Mouse (Mus musculus) CD4-positive, CD25-positive, alpha-beta regulatory T cell, adult 4 months (primary cell): ENCODE results near the gene Brd1. TPM values are rescaled to one million over a fixed set of nuclear protein-coding genes. Genes with fewer than 3 reads are reported as not detected.

Experiments used
- ATAC-seq: one replicate; pipeline ENCODE4 v1.8.0; 2017
- polyA plus RNA-seq, 2 experiments: library from polyadenylated mRNA; unstranded; fragments of 100-300 nt; shearing (Covaris generic); gene quantifications; one replicate each; pipeline ENCODE4 v1.2.1; 2017

The Brd1 gene
- polyA plus RNA-seq, 2 experiments from 2014 or later = 19.2 to 19.6 TPM

DNA sequence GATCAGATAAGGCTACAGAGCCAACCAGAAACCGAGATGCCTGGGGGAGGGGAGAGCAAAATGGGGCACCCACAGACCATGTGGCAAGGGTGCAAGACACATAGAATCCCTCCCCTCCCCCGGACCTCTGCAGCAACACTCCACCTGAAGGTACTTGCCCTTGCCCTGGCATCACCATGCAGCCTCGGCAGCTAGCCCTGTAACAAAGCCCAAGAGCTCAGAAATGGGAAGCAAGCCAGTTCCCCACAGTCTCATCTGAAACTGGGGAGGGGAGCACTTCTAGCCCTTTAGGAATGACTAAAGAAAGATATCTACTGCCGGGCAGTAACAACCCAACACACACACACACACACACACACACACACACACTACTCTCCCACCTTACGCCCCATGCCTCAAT, 53.1 kb downstream of the Brd1 start:
- ATAC-seq = no peak

DNA sequence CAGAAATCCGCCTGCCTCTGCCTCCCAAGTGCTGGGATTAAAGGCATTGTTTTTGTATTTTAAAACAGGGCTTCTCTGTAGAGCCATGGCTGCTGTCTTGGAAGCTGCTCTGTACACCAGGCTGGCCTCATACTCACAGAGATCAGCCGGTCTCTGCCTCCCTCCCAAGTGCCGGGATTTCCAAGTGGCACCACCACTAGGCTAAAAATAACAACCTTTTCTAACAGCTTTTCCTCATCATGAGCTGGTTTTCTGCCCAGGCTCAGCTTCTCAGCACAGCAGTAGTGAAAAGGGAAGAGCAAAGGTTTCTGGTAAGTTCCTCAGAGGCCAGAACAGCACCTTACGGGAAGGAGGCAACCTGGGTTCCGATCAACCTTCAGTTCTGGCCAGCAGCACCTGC, 56.5 kb downstream of the Brd1 start:
- ATAC-seq = no peak

- no peak for ATAC-seq
Observed at GRCm38 (mm10) chr15:88675998-88676397, 58.0 kb downstream of the Brd1 start.

GRCm38 (mm10) chr15:88668693-88669092, 65.3 kb downstream of the Brd1 start:
- no peak for ATAC-seq

DNA sequence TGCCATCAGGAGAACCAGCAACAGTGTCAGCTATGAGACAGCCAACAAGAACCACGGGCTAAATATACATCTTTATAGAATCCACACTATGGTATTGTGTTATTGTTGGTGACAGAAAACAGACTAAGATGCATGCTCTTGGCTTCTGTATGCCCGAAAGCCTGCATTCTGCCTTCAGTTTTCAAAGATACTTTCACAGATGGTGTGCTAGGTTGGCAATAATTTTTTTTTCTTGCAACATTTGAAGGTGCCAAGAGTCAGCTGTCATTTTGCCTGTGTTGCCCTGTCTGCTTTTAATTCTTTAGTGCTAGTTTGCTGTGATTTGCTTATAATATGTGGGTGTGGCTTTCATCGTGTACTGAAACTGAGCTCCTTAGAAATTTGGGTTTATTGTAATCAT, 66.4 kb downstream of the Brd1 start:
- ATAC-seq = no peak

DNA sequence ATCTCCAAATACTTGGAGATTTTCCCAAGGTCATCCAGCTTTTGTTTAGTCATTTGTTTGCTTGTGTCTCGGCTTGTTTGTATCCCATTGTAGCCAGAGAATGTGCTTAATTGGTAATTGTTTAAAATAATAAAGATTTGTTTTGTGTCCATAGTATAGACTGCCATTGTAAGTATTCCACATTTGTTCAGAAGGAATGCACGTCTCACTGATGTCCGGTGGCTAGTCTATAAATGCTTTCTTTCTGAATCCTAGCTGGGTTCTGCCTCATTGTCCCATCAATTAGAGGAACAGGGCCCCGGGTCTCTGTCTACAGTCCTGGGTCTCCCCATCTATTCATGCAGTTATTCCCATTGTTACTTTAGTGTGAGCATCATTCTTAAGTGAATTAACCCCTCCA, 68.2 kb downstream of the Brd1 start:
- no peak for ATAC-seq

- ATAC-seq = no peak
Observed at GRCm38 (mm10) chr15:88663041-88663440, 71.0 kb downstream of the Brd1 start.

- ATAC-seq = no peak
Observed at GRCm38 (mm10) chr15:88662111-88662850, 71.8 kb downstream of the Brd1 start.

DNA sequence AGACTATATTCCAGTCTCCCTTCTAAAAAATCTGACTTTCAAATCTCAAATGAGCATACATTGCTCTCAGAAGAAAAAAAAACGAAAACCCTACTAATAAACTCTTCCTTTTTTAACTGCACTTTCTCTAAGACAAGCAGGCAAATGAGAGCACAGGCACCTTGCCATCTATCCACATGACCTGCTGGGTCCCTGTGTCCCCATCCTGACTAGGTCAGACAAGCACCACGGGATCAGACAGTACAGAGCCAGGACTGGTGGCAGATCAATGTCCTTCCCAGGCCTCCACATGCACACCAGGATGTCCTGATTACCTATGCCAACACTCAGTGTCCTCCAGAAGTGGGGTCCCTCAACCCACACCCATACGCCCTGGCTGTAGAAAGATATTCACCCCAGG, 72.4 kb downstream of the Brd1 start:
- ATAC-seq = no peak

DNA sequence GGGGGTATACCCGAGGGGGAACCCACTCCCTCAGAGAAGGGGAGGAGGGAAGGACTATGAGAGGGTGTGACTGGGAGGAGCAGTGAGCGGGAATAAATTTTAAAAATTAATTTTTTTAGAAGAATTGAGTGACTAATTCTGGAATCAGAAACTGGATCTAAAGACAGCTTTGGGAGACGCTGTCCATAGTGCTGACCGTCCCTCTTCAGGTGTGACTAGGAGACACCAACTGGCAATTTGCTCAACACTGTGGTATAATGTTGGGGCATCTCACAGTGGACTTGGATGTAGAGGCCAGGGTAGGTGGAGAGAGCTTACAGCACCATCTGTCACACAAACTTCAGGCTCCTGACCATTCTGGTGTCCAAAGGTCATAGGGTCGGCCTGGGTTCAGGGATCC, 82.0 kb downstream of the Brd1 start:
- ATAC-seq = no peak

GRCm38 (mm10) chr15:88651019-88651418, 83.0 kb downstream of the Brd1 start:
- no peak for ATAC-seq

Other genes starting within 250 kb of the Brd1 start
- not detected for gene Zdhhc25, start 133.9 kb downstream of the Brd1 start, polyA plus RNA-seq
- 1 to 10 TPM; 4.7 to 4.9 TPM for gene Zbed4, start 17.4 kb upstream of the Brd1 start, polyA plus RNA-seq
- 10 to 100 TPM; 17.1 to 23.5 TPM for gene Alg12, start 85.1 kb upstream of the Brd1 start, polyA plus RNA-seq
- 10 to 100 TPM; 24.7 to 25.1 TPM for gene Creld2, start 85.4 kb upstream of the Brd1 start, polyA plus RNA-seq
- 1 to 10 TPM; 1.5 to 4.3 TPM for gene Pim3, start 128.0 kb upstream of the Brd1 start, polyA plus RNA-seq
- not detected for gene Ttll8, start 220.2 kb upstream of the Brd1 start, polyA plus RNA-seq
- gene Mlc1, start 244.8 kb upstream of the Brd1 start, polyA plus RNA-seq = not detected
- not detected for gene Mov10l1, start 248.7 kb upstream of the Brd1 start, polyA plus RNA-seq